Mouse (Mus musculus) brain, embryonic 14.5 days (tissue): Measurements from ENCODE around the gene Adssl1. TPM values are rescaled to one million over a fixed set of nuclear protein-coding genes. Genes with fewer than 3 reads are reported as not detected.
A peak's percentile ranks its signal among the peaks of the same experiment; 100 is the strongest.

ENCODE experiments used
- DNase-seq: peaks from one replicate; pipeline ENCODE4 v3.0.0-alpha.2; 2011; ENCODE audit warnings: low read depth
- CTCF ChIP-seq: fragments of 200-500 bp; IDR thresholded peaks from 2 replicates; pipeline ENCODE4 v1.5.1; 2012; ENCODE audit warnings: inconsistent platforms, mild to moderate bottlenecking, moderate library complexity, borderline replicate concordance; ENCODE audit not compliant: insufficient read depth, insufficient read length; ENCODE audit errors: extremely low read depth
- POLR2A ChIP-seq: fragments of 200-500 bp; IDR thresholded peaks from 2 replicates; pipeline ENCODE4 v1.6.1; 2012; ENCODE audit warnings: mild to moderate bottlenecking, inconsistent platforms, borderline replicate concordance; ENCODE audit not compliant: poor library complexity, insufficient read depth, insufficient read length, severe bottlenecking; ENCODE audit errors: extremely low read depth
- polyA plus RNA-seq: library from polyadenylated mRNA; depleted of rRNA; stranded (reverse); fragments of >200 nt; gene quantifications from 2 replicates; pipeline ENCODE4 v1.2.3, GENCODE M21; 2012

Adssl1 gene
- polyA plus RNA-seq, 1 experiment, result 4.4 TPM

DNA sequence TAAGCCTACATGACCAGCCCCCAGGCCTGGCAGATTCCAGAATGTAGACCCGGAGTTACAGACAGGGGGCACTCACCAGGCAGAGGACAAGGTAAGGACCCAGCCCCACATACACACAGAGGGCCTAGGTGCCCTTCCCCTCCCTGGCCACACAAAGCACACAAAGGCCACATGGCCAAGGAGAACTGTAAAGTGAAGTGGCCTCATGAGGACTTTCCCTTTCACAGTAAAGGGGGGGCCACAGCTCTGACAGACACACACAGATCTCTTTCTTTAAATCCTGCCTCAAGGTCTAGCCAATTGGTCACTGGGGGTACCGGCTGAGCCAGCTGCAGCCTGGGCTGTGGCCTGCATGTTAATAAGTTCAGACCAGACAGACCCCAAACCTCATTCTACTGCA, 44.3 kb downstream of the Adssl1 start:
- TF ChIP-seq CTCF (peak; percentile 19; the same call in 1 of the 2 replicates), POLR2A (no peak)
- DNase-seq, result peak; percentile 91

DNA sequence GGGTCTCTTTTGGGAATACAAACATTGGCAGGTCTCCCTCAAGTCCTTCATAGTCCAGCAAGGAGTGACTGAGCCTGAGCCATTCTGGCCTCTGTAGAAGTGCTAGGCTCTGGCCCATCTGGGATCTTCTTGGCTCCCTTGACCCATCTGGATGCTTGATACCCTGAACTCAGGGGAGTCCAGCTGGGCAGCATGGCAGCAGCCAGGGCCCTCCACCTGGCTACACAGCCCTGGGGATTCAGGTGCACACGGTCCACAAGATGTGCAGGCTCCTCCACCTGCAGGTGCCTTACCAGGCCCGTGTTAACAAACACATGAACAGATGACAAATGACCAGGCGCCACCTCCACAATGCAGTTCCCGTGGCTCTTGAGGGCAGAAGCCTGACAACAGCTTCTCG, 44.8 kb downstream of the Adssl1 start:
- TF ChIP-seq CTCF (no peak), POLR2A (no peak)
- DNase-seq, result no peak

DNA sequence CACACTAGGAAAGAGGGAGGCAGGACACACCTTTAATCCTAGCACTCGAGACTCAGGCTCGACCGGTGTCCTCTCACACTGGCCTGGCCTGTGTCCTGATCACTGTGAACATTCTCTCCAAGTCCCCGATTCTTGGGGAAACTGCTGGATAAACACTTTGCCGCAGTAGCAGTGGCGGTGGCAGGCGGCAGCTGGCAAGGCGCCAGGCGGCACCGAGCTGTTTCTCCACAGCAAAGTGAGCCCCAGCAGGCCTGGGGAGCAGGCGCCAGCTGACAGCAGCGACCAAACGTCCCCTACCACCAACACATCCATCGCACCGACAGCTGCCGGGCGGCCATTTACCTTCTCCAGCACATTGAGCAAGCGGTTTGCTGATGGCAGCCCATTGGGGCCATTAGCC, 45.6 kb downstream of the Adssl1 start:
- DNase-seq, result peak; percentile 94
- TF ChIP-seq POLR2A, result no peak

DNA sequence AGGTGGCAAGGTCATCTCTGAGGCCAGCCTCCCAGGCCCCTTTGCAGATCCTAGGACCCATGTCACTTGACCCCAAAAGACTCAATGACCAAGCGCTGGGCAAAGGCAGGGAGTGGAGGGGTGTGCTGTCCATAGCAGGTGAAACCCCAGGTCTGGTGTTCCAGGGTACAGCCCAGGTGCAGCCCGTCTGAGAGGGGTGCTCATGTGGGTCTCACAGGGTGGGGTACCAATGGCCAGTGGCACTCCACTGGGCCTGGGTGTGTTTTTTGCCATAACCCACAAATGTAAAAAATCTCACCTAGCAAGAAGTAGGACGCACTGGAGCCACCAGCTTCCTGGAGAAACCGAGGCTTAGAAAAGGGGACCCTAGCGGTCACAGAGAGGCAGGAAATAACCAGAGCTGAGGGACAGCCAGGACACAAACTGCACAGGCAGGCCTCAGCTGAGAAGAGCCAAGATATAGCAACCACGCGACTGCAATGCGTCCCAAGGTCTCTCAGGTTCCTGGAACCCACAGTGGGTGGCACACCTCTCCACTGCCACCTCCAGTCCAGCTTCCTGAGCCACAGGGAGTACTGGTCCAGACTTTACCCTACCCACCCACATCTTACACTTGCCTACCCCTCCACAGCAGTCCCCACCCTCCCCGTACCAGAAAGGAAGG, 46.2 kb downstream of the Adssl1 start:
- TF ChIP-seq CTCF, result no peak
- no peak for TF ChIP-seq POLR2A
- no peak for DNase-seq

DNA sequence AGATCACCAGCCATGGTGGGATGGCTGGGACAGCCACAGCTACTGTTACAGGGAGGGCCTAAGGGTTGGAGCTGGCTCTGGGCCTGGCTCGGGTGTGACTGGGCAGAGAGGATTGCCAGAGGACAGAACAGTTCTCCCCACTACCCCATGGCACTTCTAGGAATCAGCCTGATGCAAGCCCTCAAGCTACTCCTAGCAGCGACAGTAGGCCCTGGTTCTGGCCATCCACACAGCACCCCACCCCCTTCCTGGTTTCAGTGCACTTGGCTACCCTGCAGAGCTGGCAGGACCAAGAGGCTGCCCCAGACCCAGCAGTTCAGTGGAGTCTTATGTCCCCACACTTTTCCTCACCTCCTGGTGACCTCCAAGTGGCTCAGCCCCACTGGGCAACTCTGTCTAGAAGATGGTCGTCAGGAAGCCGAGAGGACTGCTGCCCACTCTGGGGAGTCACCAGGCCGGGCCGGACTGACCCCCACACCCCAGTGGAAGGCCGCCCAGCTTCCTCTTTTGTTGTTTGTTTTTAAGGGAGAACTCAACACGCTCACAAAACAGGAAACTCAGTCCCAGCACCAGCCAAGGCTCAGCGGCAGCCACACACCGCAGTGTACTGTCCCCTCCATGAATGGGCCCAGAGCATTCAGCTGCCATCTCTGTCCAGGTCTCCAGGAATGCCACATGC, 47.9 kb downstream of the Adssl1 start:
- no peak for DNase-seq
- TF ChIP-seq CTCF (no peak), POLR2A (no peak)

DNA sequence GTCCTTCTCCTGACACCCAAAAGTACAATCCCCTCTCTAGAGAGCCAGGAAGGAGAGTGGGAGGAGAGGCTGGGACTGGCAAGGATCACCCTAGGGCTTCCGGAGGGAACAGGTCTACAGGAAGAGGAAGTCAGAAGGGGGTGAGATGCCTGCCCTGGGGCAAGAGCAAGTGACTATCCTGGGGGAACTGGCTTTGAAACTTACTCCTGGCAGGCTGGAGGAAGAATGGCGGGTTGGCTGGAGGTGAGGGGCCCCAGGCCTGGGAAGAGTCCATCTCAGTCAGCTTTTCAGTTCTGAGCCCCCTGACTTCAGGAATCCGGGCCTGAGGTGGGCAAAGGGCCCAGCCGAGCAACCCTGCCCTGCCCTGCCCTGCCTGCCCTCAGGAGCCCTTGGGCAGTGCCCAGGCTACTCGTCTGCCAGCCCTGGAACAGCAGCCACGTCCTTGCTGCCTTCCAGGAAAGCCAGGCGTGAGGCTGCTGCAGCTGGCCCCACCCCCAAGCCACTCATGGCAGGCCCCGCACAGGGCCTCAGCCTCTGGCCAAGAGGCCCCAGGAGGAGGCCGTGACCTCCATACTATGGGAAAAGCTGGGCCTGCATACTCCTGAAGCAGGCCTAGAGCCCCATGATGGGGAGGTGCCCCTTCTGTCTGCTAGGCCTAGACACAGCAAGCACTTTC, 51.0 kb downstream of the Adssl1 start:
- no peak for DNase-seq
- no peak for TF ChIP-seq CTCF
- TF ChIP-seq POLR2A, result no peak

DNA sequence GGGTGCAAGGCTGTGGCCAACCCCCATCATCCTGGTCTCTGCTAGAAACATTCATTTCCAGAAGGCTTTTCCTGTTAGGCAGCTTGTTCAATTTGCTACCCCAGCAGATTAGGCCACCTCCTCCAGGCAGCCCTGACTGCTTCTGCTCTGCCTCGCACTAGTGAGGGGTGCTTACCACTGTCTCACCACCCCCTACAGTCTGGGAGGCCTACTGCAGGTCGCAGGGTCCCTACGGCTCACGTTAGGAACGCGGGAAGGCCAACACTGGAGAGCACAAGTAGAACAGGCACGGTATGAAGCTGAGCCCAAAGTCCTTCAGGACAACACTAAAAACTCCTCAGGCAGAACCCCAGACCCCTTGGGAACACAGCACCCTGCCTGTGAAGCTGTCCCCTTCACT, 52.0 kb downstream of the Adssl1 start:
- no peak for TF ChIP-seq POLR2A
- TF ChIP-seq CTCF, result no peak; the same call in 1 of the 2 replicates

DNA sequence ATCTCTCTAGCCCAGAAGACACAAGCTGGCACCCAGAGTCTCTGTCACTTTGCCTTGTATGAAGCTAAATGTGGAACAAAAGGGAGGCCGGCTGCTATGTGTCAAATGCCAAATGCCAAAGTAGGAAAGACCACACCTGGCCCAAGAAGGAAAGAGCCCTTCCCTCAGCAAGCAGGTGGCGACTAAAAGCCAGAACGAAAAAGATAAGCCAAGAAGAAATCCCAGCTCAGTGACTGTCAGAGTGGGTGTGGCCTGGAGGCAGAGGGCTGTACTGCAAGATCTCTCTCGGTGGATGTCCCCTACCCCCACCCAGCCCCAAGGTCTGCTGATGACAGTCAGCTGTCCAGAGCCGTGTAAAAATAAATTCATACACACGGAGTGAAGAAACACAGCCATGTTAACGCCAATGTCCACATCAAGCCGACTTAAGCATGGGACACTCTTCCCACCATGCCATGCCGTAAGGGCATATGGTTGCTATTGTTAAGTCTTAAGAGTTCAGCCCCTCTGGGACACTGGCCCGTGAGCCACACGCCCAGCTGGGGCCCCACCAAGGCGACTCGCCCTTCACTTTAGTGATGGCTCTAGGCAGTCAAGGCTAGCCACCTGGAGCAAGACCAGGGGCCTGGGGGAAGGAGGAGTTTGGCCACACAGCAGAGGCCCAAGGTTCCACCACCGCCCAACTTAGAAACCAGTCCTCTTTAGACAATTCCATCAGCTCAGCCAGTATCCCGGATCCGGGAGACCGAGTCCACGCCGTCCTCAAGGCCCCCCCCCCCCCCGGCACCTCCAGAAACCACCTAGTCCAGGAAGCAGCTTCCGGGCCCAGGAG, 53.1 kb downstream of the Adssl1 start:
- DNase-seq, result peak; percentile 67
- TF ChIP-seq CTCF, result peak; percentile 41; the same call in 1 of the 2 replicates
- no peak for TF ChIP-seq POLR2A

More for the DNA sequence above, 52.0 kb downstream of the Adssl1 start:
- no peak for DNase-seq

DNA sequence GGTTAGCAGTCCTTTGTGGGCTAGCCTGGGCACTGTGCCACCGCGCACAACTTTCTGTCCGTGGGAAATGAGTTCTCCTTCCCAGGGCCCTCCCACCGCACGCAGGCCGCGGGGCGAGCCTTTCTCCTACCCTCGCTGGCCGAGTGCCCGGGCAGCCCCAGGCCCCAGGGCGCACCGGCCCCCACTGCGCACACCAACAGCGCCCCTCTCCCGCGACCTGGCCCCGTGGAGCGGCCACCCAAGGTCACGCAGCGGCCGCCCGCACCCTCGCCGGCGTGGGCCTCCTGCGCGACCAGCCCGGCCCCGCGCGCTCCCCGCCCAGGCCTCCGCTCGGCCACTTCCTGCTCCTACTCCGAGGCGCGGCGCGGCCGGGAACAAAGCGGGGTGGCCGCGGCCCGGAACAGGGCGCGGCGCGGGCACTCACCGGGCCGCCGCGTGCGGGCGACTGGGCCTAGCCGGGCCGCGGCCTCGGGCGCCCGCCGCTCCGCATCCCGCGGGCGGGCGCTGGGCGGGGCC, 53.8 kb downstream of the Adssl1 start:
- peak; percentile 65 for DNase-seq
- TF ChIP-seq CTCF (no peak), POLR2A (no peak)

DNA sequence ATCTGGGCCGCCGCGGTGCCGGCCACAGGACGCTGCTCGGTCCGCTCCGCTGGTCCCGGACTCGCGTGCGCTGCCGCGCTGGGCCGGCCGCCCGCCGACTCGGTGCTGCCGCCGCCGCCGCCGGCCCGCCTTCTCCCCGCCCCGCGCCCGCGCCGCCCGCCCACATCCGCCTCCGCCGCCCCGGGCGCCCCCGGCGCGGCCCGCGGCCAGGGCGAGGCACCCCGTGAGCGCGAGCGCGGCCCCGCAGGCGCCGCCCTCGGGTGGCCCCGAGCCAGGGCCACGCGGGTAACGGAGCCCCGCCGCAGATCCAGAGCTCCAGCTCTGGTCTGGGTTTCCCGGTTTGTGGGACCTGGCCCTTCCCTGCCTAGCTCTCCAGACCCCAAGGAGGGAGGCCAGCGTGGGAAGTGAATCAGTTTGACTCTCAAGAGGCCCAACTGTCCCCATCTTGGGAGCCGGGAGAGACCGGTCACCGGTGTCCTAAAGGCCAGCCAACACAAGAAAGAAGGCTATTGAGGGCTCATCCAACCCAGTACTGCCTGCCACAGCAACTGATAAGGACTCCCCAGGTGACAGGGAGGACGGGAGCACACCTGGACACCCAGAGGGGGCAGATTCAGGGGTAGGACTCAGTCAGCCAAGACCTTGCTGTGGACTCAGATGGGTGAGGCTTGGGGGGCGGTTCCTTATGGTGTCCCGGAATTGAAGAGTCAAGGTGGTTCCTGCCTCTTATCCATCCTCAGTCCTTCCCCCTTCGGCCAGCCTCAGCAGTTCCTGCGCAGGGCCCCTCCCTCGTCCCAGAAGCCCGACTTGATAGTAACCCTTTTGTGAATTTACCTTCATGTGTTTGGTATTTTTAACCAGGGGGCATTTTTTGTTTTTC, 54.5 kb downstream of the Adssl1 start, which contains the start of gene Akt1:
Gene Akt1 (minus strand): TSS at position 753 of the 880 bp plus-strand sequence.
- TF ChIP-seq POLR2A, result no peak; the same call in 1 of the 2 replicates
- TF ChIP-seq CTCF, result no peak
- peak; percentile 56 for DNase-seq
